Mouse (Mus musculus): ENCODE data around the gene Egln3. TPM values are rescaled to one million over a fixed set of nuclear protein-coding genes. Genes with fewer than 3 reads are reported as not detected.

Egln3 gene
- polyA plus RNA-seq, 1 experiment from 2014 or later: 14.5 TPM

GRCm38 (mm10) chr12:54198282-54198918 lies 5.3 kb downstream of the Egln3 start:
- H3K27me3 ChIP-seq (ENCODE audit: control insufficient read depth, insufficient read depth, low read length): peaks cover 16% of the 10 kb centered on the region; the same call in 1 of the 2 replicates
- H3K9ac ChIP-seq (ENCODE audit: low read depth, low read length): no peak overlapping the region
- 0 out of 2 replicates have a peak, but pooled peaks cover 6% of the 10 kb centered on the region for H3K4me1 ChIP-seq (ENCODE audit: control insufficient read depth, insufficient read depth, low read length)
- no peak overlapping the region for H3K27ac ChIP-seq (ENCODE audit: low read depth, low read length)
- no peak overlapping the region; the same call in 1 of the 2 replicates for H3K4me2 ChIP-seq (replicated peaks; ENCODE audit: low read depth, low read length)
- no peak overlapping the region for H3K4me3 ChIP-seq (ENCODE audit: low read length)
- no peaks in the 10 kb centered on the region for H3K9me3 ChIP-seq (ENCODE audit: control insufficient read depth, low read length)
- 90% methylated on average over 4 of the region's 4 CpGs for WGBS
- H3K36me3 ChIP-seq (ENCODE audit: control insufficient read depth, insufficient read depth, low read length): no peaks in the 10 kb centered on the region
- no peak for ATAC-seq (ENCODE audit: low FRiP score, low TSS enrichment)

GRCm38 (mm10) chr12:54197849-54198248 lies 5.8 kb downstream of the Egln3 start:
- Histone ChIP-seq H3K27ac (ENCODE audit: low read depth, low read length) (no peak overlapping the region), H3K4me3 (ENCODE audit: low read length) (no peak overlapping the region), H3K4me1 (ENCODE audit: control insufficient read depth, insufficient read depth, low read length) (0 out of 2 replicates have a peak, but pooled peaks cover 6% of the 10 kb centered on the region), H3K36me3 (ENCODE audit: control insufficient read depth, insufficient read depth, low read length) (no peaks in the 10 kb centered on the region), H3K4me2 (replicated peaks; ENCODE audit: low read depth, low read length) (no peak overlapping the region), H3K9ac (ENCODE audit: low read depth, low read length) (no peak overlapping the region), H3K27me3 (ENCODE audit: control insufficient read depth, insufficient read depth, low read length) (peaks cover 11% of the 10 kb centered on the region; the same call in 1 of the 2 replicates), H3K9me3 (ENCODE audit: control insufficient read depth, low read length) (no peaks in the 10 kb centered on the region)
- ATAC-seq (ENCODE audit: low FRiP score, low TSS enrichment): no peak
- WGBS: 62% methylated on average over 11 of the region's 11 CpGs

GRCm38 (mm10) chr12:54197301-54197782 lies 6.3 kb downstream of the Egln3 start:
- no peaks in the 10 kb centered on the region for H3K36me3 ChIP-seq (ENCODE audit: control insufficient read depth, insufficient read depth, low read length)
- H3K9me3 ChIP-seq (ENCODE audit: control insufficient read depth, low read length): no peaks in the 10 kb centered on the region
- 57% methylated on average over 6 of the region's 6 CpGs for WGBS
- H3K27me3 ChIP-seq (ENCODE audit: control insufficient read depth, insufficient read depth, low read length): peaks cover 9% of the 10 kb centered on the region; the same call in 1 of the 2 replicates
- no peak for ATAC-seq (ENCODE audit: low FRiP score, low TSS enrichment)
- no peak overlapping the region for H3K27ac ChIP-seq (ENCODE audit: low read depth, low read length)
- no peak overlapping the region for H3K4me3 ChIP-seq (ENCODE audit: low read length)
- peaks cover 6% of the 10 kb centered on the region; the same call in 1 of the 2 replicates for H3K4me1 ChIP-seq (ENCODE audit: control insufficient read depth, insufficient read depth, low read length)
- H3K9ac ChIP-seq (ENCODE audit: low read depth, low read length): no peak overlapping the region
- H3K4me2 ChIP-seq (replicated peaks; ENCODE audit: low read depth, low read length): no peak overlapping the region

- Histone ChIP-seq H3K36me3 (ENCODE audit: control insufficient read depth, insufficient read depth, low read length) (no peaks in the 10 kb centered on the region), H3K27me3 (ENCODE audit: control insufficient read depth, insufficient read depth, low read length) (peaks cover 4% of the 10 kb centered on the region; the same call in 1 of the 2 replicates), H3K4me2 (replicated peaks; ENCODE audit: low read depth, low read length) (no peak overlapping the region), H3K4me3 (ENCODE audit: low read length) (no peak overlapping the region), H3K4me1 (ENCODE audit: control insufficient read depth, insufficient read depth, low read length) (peaks cover 6% of the 10 kb centered on the region; the same call in 1 of the 2 replicates), H3K9ac (ENCODE audit: low read depth, low read length) (no peak overlapping the region), H3K27ac (ENCODE audit: low read depth, low read length) (no peak overlapping the region), H3K9me3 (ENCODE audit: control insufficient read depth, low read length) (no peaks in the 10 kb centered on the region)
- 78% methylated on average over 8 of the region's 8 CpGs for WGBS
- ATAC-seq (ENCODE audit: low FRiP score, low TSS enrichment): no peak
Observed at GRCm38 (mm10) chr12:54196881-54197280, 6.8 kb downstream of the Egln3 start.

- no peak for ATAC-seq (ENCODE audit: low FRiP score, low TSS enrichment)
Observed at GRCm38 (mm10) chr12:54194159-54194558, 9.5 kb downstream of the Egln3 start.

GRCm38 (mm10) chr12:54192305-54192661 lies 11.4 kb downstream of the Egln3 start:
- H3K9ac ChIP-seq (ENCODE audit: low read depth, low read length): no peak overlapping the region
- no peaks in the 10 kb centered on the region for H3K36me3 ChIP-seq (ENCODE audit: control insufficient read depth, insufficient read depth, low read length)
- H3K4me1 ChIP-seq (ENCODE audit: control insufficient read depth, insufficient read depth, low read length): peaks cover 7% of the 10 kb centered on the region
- peak overlapping the region; percentile 33; the same call in 1 of the 2 replicates for H3K27ac ChIP-seq (ENCODE audit: low read depth, low read length)
- peak overlapping the region; percentile 13; the same call in 1 of the 2 replicates for H3K4me3 ChIP-seq (ENCODE audit: low read length)
- no peaks in the 10 kb centered on the region; the same call in 1 of the 2 replicates for H3K27me3 ChIP-seq (ENCODE audit: control insufficient read depth, insufficient read depth, low read length)
- no peaks in the 10 kb centered on the region for H3K9me3 ChIP-seq (ENCODE audit: control insufficient read depth, low read length)
- H3K4me2 ChIP-seq (replicated peaks; ENCODE audit: low read depth, low read length): peak overlapping the region; percentile 38
- WGBS: 2% methylated on average over 5 of the region's 5 CpGs
- ATAC-seq (ENCODE audit: low FRiP score, low TSS enrichment): no peak

More at GRCm38 (mm10) chr12:54194159-54194558, 9.5 kb downstream of the Egln3 start:
- WGBS: 31% methylated on average over 5 of the region's 5 CpGs
- H3K9ac ChIP-seq (ENCODE audit: low read depth, low read length): no peak overlapping the region
- H3K4me1 ChIP-seq (ENCODE audit: control insufficient read depth, insufficient read depth, low read length): peaks cover 13% of the 10 kb centered on the region
- H3K36me3 ChIP-seq (ENCODE audit: control insufficient read depth, insufficient read depth, low read length): no peaks in the 10 kb centered on the region
- no peaks in the 10 kb centered on the region for H3K9me3 ChIP-seq (ENCODE audit: control insufficient read depth, low read length)
- H3K4me3 ChIP-seq (ENCODE audit: low read length): no peak overlapping the region
- H3K27ac ChIP-seq (ENCODE audit: low read depth, low read length): no peak overlapping the region
- H3K4me2 ChIP-seq (replicated peaks; ENCODE audit: low read depth, low read length): no peak overlapping the region
- H3K27me3 ChIP-seq (ENCODE audit: control insufficient read depth, insufficient read depth, low read length): no peaks in the 10 kb centered on the region; the same call in 1 of the 2 replicates

- 3% methylated on average over 19 of the region's 19 CpGs for WGBS
- peak overlapping the region; percentile 7; the same call in 1 of the 2 replicates for H3K9ac ChIP-seq (ENCODE audit: low read depth, low read length)
- H3K27me3 ChIP-seq (ENCODE audit: control insufficient read depth, insufficient read depth, low read length): no peaks in the 10 kb centered on the region; the same call in 1 of the 2 replicates
- peaks cover 7% of the 10 kb centered on the region for H3K4me1 ChIP-seq (ENCODE audit: control insufficient read depth, insufficient read depth, low read length)
- peak overlapping the region; percentile 38 for H3K4me2 ChIP-seq (replicated peaks; ENCODE audit: low read depth, low read length)
- H3K4me3 ChIP-seq (ENCODE audit: low read length): peak overlapping the region; percentile 13
- peak; percentile 96 for ATAC-seq (ENCODE audit: low FRiP score, low TSS enrichment)
- H3K36me3 ChIP-seq (ENCODE audit: control insufficient read depth, insufficient read depth, low read length): no peaks in the 10 kb centered on the region
- H3K27ac ChIP-seq (ENCODE audit: low read depth, low read length): peak overlapping the region; percentile 33; the same call in 1 of the 2 replicates
- H3K9me3 ChIP-seq (ENCODE audit: control insufficient read depth, low read length): no peaks in the 10 kb centered on the region
Observed at GRCm38 (mm10) chr12:54191608-54192304, 11.9 kb downstream of the Egln3 start.

GRCm38 (mm10) chr12:54191181-54191580 lies 12.5 kb downstream of the Egln3 start:
- H3K9me3 ChIP-seq (ENCODE audit: control insufficient read depth, low read length): no peaks in the 10 kb centered on the region
- H3K4me3 ChIP-seq (ENCODE audit: low read length): no peak overlapping the region
- 25% methylated on average over 9 of the region's 9 CpGs for WGBS
- no peaks in the 10 kb centered on the region; the same call in 1 of the 2 replicates for H3K27me3 ChIP-seq (ENCODE audit: control insufficient read depth, insufficient read depth, low read length)
- H3K9ac ChIP-seq (ENCODE audit: low read depth, low read length): no peak overlapping the region
- peak overlapping the region; percentile 33; the same call in 1 of the 2 replicates for H3K27ac ChIP-seq (ENCODE audit: low read depth, low read length)
- peaks cover 7% of the 10 kb centered on the region for H3K4me1 ChIP-seq (ENCODE audit: control insufficient read depth, insufficient read depth, low read length)
- ATAC-seq (ENCODE audit: low FRiP score, low TSS enrichment): no peak
- H3K4me2 ChIP-seq (replicated peaks; ENCODE audit: low read depth, low read length): peak overlapping the region; percentile 38
- H3K36me3 ChIP-seq (ENCODE audit: control insufficient read depth, insufficient read depth, low read length): no peaks in the 10 kb centered on the region
